Mouse (Mus musculus) bone marrow macrophage, adult 2 months (primary cell): ENCODE results near the gene Polr3g. TPM values are rescaled to one million over a fixed set of nuclear protein-coding genes. Genes with fewer than 3 reads are reported as not detected.
"Not testable (repeated sequence)": the region's sequence is repeated elsewhere in the genome, so short reads cannot be mapped to it uniquely, and the experiment has no call there.

ENCODE experiments used
- H3K27ac ChIP-seq: 2 replicates; pipeline ENCODE4 v1.5.1; 2012; ENCODE audit warnings: low read depth, low read length; ENCODE audit not compliant: insufficient read depth
- H3K4me1 ChIP-seq: 2 replicates; pipeline ENCODE4 v1.6.1; 2012; ENCODE audit warnings: low read length; ENCODE audit not compliant: control insufficient read depth, insufficient read depth
- H3K4me3 ChIP-seq: 2 replicates; pipeline ENCODE4 v1.5.1; 2012; ENCODE audit warnings: mild to moderate bottlenecking, low read length, moderate library complexity; ENCODE audit not compliant: insufficient read depth
- CTCF ChIP-seq: IDR thresholded peaks from 2 replicates; pipeline ENCODE4 v1.5.1; 2012; ENCODE audit warnings: low read depth, mild to moderate bottlenecking, low read length, moderate library complexity
- POLR2A ChIP-seq: IDR thresholded peaks from 2 replicates; pipeline ENCODE4 v1.6.1; 2012; ENCODE audit warnings: mild to moderate bottlenecking, low read depth, low read length, borderline replicate concordance
- polyA plus RNA-seq: library from polyadenylated mRNA; stranded (reverse); fragments of >200 nt; gene quantifications from 2 replicates; pipeline ENCODE4 v1.2.4, GENCODE M21; 2012; ENCODE audit not compliant: missing spikeins, insufficient read depth, insufficient read length

Polr3g gene
- polyA plus RNA-seq, 1 experiment, result 3.6 TPM

DNA sequence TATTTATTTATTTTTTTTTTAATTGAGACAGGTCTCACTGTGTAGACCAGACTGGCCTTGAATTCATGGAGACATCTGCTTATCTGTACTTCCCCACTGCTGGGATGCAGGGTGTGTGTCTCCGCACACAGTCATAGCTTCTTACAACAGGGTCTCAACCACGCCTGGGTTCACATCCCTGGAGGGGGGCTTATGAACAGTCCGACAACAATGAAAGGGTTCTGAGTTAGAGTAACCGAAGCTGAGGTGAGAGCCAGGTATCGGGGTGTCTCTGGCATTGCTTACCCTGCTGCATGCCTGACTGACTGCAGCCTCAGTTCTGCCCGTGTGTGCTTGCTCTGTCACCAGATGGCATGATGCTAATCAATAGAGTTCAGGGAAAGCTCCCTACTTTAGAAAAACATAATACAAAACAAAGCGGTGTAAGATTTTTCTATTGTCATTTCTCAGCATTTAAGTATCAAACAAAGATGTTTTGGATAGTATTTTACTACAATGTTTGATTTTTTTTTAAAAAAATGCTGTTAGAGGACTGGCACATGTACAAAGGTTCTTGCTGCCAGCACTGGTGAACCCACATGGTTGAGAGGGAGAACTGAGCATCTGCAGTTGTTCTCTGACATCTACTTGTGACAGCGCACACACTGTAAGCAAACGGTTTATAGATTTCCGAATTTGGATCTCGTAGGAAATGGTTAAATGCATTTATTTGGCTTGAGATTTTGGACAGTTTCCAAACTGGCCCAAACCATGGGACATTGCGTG lies 47.1 kb downstream of the Polr3g start:
- TF ChIP-seq POLR2A (no peak), CTCF (no peak)
- Histone ChIP-seq H3K4me1 (peaks cover 8% of the 10 kb centered on the region), H3K4me3 (no peak overlapping the region), H3K27ac (no peak overlapping the region)

DNA sequence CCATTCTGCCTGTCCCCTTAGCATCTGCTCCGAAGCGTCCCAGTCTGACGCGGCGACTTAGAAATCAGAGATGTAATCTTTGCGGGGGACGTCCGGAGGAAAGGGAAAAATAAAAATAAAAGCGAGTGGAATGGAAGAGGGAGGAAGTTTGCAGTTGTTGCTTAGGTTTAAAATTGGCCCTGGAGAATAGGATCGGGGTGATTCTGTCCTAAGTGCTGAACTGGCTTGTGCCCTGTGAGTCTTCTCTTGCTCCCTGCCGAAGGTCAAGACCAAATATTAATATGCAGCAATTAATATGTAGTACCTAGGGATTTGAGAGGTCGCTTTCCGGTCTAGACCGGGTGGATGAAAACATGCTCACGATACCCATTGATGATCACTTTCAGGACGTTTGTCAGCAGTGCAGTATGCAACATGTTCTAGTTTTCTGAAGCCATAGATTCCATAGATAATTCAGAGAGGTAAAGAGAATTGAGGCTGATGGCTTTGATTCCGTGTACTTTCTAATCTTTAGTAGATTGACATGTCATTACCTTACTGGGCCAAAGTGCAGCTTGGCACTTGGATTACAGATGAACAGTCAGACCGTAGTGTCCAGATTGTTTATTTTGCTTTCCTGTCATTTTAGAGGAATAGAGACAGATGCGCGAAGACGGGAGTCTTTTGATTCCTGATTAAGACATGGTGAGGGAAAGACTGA lies 52.6 kb downstream of the Polr3g start:
- peak overlapping the region; percentile 75 for H3K4me3 ChIP-seq
- no peak for TF ChIP-seq CTCF
- TF ChIP-seq POLR2A, result no peak
- H3K4me1 ChIP-seq, result no peaks in the 10 kb centered on the region
- H3K27ac ChIP-seq, result peak overlapping the region; percentile 42

DNA sequence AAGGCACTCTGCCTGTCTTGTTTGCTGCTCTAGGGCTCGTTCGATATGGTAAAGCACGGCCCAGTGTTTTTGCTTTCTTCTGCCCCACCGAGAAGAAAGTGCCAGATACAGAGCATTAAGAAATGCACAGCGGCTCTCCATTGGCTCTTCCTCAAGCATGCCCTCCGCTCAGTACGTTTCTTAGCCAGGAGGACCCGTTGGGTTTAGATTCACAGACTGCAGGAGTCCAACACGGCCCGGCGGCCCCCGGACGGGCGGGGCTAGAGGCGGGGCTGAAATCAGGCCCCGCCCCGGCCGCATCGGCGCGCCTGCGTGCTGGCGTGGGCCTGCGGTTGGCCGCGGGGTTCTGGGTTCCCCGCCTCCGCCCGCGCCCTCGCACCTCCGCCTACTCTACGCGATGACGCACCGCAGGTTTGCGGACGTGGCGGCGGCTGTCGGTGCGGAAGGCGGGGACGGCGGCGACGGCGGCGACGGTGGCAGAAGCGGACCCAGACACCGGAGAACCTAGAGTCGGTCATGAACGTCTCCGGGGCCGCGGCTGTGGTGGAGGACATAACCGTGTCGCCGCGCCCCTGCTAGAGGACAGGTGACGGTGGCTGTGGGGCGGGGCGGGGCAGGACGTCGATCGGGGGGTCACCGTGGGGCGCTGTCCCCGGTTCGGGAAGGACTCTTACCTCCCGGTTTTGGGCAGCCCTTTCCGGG lies 53.3 kb downstream of the Polr3g start, which contains the start of gene Lysmd3:
Lysmd3 (plus strand) TSS at position 313 of the 702 bp plus-strand sequence.
- Histone ChIP-seq H3K4me3 (peak within 1 kb of the TSS; percentile 75), H3K4me1 (no peaks in the 10 kb centered on the region), H3K27ac (peak within 1 kb of the TSS; percentile 42)
- 0 out of 2 replicates have a peak, but pooled peaks have one; percentile 59 for TF ChIP-seq POLR2A
- TF ChIP-seq CTCF, result no peak

DNA sequence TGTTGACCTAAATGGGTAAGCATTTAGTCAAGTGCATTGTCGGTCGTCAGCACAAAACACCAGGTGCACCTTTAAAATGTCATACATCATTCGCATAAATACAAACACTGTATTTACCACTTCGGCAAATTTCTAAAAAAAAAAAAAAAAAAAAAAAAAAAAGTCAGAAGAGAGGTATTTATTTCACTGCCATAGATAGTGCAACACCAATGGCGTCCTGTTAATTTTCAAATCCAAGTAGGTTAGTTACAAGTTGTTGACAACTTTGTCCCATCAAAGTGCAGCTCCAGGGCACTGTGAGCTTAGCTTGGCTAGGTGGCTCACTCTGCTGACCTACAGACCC lies 53.8 kb downstream of the Polr3g start:
- H3K4me3 ChIP-seq, result peak overlapping the region; percentile 66
- no peaks in the 10 kb centered on the region for H3K4me1 ChIP-seq
- TF ChIP-seq POLR2A (no peak), CTCF (no peak)
- peak overlapping the region; percentile 12; the same call in 1 of the 2 replicates for H3K27ac ChIP-seq

DNA sequence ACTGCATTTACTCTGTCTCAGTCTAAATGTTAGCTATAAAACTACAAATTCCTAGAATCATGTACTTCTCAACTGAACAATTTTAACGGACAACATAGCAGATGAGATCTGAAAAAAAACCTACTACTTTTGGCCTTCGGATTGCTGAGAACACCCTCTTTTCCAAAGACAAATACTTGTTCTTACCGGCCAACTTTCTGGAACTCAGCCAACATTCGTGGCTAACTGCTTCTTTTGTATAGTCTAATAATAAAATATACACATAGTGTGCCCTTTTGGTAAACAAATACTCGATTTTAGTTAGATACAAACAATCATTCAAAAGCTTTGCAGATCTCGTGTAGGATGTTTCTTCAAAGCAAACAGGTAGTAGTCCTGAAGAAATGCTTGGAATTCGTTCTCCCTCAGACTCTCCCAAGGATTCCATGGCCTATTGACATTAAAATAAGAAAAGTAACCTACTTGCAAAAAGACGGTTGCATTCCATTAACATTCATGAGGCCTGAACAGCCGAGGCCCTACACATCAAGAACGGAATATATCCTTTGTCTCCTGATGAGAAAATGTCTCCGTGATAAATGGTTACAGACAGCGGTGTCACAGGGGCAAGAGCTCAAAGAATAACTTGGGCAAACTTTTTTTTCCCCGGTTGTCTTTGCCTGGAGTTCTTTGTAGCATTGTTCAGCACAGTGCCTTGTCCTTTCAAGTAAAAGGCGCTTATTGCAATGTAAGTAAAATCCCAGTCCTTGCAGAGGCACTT lies 54.5 kb downstream of the Polr3g start:
- Histone ChIP-seq H3K4me3 (no peak overlapping the region), H3K4me1 (no peaks in the 10 kb centered on the region), H3K27ac (no peak overlapping the region)
- no peak for TF ChIP-seq POLR2A
- TF ChIP-seq CTCF, result no peak

DNA sequence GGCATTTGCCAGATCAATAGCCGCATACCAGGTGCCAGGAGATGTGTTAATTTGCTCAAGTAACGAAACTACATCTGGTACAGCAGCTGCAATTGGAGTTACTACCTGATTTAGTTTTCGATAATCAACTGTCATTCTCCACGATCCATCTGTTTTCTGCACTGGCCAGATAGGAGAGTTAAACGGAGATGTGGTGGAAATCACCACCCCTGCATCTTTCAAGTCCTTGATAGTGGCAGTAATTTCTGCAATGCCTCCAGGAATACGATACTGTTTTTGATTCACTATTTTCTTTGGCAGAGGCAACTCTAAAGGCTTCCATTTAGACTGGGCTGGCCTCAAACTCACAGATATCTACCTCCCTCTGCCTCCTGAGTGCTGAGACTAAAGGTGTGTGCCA lies 60.4 kb downstream of the Polr3g start:
- not testable (repeated sequence) for H3K4me3 ChIP-seq, H3K27ac ChIP-seq, H3K4me1 ChIP-seq

DNA sequence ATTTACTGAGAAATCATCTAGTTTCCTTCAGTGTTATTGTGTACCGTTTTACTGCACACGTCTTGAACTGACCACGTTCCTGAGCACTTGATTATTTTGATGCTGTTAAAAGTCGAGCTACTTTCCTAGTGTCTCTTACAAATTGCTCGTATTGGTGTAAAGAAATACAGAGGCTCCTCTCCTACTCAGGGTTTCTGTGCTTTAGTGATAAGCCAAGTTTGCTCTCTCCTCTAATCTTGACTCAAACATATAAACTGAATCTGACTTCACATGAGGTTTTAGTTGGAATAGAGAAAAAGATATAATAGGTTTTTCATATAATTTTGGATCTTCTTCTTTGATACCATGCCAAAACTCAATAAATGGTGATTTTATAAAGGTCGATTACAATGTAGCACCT lies 64.5 kb downstream of the Polr3g start:
- no peaks in the 10 kb centered on the region for H3K4me1 ChIP-seq
- no peak overlapping the region for H3K27ac ChIP-seq
- TF ChIP-seq POLR2A (no peak), CTCF (no peak)

DNA sequence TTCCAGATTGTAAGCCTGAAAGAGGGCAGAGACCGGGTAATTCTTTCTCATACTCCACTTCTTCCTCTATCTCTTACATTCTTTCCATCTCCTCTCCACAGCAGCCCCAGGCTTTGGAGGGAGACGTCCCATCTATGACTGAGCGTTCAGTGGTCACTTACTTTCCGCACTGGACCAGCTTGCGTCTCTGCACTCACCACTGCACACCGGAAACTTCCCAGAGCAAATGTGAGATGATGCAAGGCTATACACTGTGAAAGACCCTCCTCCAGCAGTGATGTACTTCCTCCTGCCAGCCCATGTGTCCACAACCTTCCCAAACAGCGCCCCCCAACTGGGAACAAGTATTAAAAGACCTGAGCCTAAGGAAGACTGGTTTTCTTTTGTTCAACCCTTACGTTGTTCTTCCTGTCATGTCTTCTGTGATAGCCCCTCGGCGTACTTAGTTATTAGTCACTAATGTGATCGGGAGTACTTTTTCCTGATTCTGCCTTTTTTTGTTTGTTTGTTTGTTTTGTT lies 66.7 kb downstream of the Polr3g start:
- H3K4me1 ChIP-seq, result no peaks in the 10 kb centered on the region
- TF ChIP-seq CTCF (no peak), POLR2A (no peak)
- H3K4me3 ChIP-seq, result no peak overlapping the region
- H3K27ac ChIP-seq, result no peak overlapping the region

More for the DNA sequence above, 64.5 kb downstream of the Polr3g start:
- H3K4me3 ChIP-seq, result no peak overlapping the region

DNA sequence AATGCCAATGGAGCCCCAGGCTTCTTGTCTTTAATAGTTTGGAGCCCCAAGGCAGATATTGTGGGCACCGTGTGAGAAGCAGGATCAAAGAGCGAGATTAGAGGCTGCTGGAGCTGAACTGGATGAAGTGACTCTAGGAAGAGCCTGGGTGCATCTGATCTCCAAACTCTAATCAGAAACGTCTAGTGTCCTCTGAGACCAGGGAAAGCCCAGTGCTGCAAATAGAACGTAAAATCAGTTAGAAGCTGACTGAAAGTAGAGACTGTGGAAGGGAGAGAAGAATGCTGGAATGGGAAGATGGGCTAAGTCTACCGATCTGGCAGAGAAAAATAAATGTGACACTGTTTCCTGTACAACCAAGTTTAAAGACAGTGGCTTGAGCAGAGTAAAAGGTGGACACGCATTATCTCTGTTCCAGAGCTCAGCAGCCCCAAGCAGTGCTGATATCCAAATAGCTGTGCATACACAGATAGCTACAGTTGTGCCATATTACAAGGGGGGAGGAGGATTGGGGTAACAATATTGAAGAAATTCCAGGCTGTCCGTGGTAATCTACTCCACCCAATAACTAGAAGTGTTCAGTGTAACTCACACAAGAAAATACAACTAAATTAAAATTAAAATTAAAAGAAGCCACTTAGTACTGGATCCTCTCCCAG lies 68.2 kb downstream of the Polr3g start:
- no peak overlapping the region for H3K27ac ChIP-seq
- TF ChIP-seq POLR2A (no peak), CTCF (no peak)
- no peaks in the 10 kb centered on the region for H3K4me1 ChIP-seq
- H3K4me3 ChIP-seq, result no peak overlapping the region
